Mouse (Mus musculus): ENCODE measurements at regions not wholly inside any gene's neighbourhood (a gene's known extent, or its start where the extent isn't known, plus 50 kb on each side); places are given as distances from the start of the nearest gene placed in this dataset.

GRCm38 (mm10) chr3:149355362-149355761 lies 365.0 kb upstream of the Adgrl2 start:
- DNase-seq, result no peak

DNA sequence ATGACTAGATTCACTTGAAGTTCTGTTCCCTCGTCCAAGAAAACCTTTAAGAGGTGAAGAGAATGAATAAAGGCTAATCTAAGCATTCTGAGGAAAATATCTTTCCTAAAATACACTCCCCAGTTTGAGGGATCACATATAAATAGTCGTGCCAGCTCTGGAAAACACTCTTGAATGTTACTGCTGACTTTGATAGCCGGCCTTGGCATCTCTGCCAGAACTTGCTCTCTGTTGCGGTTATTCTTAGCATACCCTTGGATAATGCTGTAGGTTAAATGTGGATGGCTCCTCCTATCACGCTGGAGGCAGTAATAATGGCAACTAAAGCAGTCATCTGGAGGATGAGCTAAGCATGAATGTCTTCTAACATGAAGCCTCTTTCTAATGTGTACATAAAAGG lies 363.6 kb upstream of the Adgrl2 start:
- no peak for DNase-seq

DNA sequence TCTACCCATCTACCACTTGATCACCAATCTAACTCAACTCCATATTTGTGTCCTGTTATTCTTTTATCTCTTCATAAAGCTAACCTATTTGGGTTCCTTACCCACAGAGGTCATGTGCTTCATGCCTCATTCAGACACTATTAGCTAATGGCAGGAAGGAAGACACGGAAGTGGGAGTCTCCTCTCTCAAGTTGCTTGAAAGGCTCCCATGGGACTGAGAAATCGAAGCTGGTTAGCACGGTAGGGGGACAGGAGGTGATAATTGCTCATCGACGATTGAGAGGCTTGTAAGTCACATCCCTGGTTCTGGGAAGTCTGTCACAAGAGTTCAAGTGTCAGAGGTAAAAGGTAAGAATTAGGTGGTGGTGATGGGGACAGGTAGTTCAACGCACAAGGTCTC lies 362.2 kb upstream of the Adgrl2 start:
- no peak for DNase-seq

- DNase-seq, result no peak
These were observed 359.4 kb upstream of the Adgrl2 start for GRCm38 (mm10) chr3:149349731-149350130.

DNA sequence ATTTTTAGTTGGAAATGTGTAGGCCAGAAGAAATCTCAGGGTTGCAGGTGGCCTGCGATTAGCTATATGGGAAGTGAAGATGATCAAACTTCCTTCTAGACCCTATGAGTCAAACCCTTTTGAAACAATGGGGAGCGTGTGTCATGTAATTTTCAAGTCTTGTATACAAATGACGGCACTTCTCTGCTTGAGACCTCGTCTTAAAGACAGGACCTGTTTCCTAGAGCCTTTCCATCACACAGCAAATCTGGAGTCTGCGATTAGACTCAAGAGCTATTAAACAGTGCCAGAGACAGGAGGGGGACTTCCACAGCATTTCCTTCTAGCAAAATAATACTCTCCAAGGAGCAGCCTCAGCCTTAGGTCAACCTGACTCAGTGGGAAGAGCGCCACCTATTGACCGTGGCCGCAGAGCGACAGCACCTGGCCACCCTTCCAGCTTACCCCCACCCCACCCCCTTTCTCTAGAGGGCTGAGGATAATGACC lies 358.9 kb upstream of the Adgrl2 start:
- peak; percentile 38 for DNase-seq

DNA sequence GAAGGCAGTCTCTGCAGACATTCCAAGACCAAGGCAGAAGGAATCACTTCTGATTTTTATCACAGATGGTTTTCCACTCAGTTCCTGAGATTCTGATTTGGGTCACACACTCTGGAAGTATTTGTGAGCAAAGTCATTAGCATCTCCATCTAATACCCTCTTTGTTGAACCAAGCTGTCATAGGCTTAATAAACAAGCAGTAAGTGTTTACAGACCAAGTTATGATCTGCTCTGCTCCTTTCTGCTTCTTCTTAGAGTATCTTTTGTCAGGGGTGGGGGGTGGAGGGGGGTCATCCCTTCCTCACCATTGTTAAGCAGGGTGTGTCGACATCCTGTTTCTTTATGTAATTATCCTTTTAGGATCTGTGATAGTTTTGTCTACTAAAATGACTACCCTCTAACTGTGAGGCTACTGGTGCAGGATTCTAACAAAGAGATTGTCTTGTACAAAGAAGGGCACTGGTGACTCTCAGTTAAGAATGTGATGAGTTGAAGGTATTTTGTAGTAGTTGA lies 358.2 kb upstream of the Adgrl2 start:
- no peak for DNase-seq

DNA sequence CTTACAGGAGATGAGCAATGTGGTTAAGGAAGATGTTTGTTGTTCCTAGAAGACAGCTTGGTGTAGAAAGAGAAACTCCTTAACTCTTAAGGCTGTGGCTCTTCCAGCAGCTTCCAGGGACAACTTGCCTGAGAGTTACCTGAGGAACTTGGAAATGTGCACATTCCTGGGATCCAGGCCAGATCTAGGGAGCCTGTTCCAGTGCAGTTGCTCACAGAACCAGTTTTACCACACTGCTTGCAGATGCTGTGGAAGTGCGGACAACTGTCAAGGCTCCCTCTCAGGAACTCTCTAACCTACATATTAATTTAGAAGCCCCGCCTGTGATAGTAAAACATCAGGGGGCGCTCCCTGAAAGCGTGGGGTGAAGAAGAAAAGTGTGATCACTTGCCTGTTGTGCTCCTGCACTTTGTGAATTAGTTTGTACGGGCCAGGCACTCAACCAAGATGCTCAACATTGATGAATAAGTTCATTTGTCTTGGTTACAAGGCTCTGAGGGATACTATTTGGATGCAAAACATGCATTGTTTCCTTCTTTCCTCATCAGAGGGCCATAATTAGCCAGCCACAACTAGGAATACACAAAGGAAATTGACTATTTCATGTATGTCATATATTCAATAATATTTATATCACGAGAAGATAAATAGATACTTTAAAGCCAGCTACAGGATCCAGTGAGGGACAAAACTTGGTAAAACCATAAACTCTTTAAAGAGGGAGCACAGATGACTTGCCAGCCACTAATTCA lies 357.1 kb upstream of the Adgrl2 start:
- no peak for DNase-seq

GRCm38 (mm10) chr3:149342511-149342910 lies 352.2 kb upstream of the Adgrl2 start:
- DNase-seq, result no peak

- no peak for DNase-seq
These were observed 349.0 kb upstream of the Adgrl2 start for GRCm38 (mm10) chr3:149339374-149339753.

GRCm38 (mm10) chr3:149338684-149339373 lies 348.5 kb upstream of the Adgrl2 start:
- DNase-seq, result no peak

DNA sequence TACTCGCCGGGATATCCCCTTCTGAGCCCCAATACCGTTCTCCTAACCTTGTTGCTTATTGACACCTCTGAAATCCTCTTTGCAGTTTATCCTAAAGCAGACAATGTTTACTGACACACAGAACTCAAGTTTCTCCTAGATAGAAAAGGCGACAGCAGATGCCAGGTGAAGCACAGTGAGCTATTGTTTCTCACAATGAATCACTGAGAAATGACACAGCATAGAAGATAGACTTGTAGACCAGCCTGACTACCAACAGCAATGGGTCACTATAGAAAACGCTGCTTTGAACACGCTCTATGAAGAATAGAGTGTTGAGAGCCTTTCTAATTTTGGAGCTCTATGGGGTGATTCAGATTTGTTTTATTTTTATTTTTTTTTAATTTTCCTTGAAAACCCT lies 344.9 kb upstream of the Adgrl2 start:
- no peak for DNase-seq

DNA sequence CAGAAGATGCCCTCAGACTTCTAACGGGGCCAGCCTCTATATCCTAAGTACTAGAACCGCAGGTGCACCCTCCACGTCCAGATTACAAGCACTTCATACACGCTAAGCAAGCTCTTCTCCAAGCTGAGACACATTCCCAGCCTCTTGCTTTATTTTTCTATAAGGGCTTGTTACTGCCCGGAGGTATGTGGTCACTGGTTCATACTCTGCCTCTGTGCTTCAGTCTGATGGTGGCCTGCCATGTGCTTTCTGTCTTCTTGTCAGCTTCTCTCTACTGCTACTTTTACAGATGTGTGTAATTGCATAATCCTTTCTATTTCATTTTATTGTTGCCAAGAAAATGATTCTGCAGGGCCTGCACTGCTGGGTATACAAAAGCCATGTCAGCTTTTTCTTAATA lies 343.3 kb upstream of the Adgrl2 start:
- DNase-seq, result no peak

GRCm38 (mm10) chr3:149333131-149333530 lies 342.8 kb upstream of the Adgrl2 start:
- DNase-seq, result no peak

DNA sequence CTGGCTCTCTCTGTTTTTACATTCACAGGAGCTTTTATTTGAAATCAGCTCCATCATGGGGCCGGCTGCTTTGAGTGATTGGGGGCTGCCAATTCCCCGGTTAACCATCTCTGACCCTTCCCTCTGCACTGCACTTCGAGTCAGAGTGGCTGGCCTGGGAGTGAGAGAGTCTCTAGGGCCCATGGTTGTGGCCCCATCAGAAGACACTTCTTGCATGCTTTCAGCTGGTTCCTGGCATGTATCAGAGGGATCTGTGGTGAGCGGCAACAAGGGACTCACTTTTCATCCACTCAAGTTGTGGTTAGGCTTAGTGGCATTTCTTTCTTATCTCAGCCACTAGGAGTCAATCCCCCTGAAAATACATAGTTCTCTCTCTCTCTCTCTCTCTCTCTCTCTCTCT lies 341.8 kb upstream of the Adgrl2 start:
- DNase-seq, result no peak

- no peak for DNase-seq
These were observed 341.1 kb upstream of the Adgrl2 start for GRCm38 (mm10) chr3:149331251-149331960.

- no peak for DNase-seq
These were observed 340.4 kb upstream of the Adgrl2 start for GRCm38 (mm10) chr3:149330716-149331115.

DNA sequence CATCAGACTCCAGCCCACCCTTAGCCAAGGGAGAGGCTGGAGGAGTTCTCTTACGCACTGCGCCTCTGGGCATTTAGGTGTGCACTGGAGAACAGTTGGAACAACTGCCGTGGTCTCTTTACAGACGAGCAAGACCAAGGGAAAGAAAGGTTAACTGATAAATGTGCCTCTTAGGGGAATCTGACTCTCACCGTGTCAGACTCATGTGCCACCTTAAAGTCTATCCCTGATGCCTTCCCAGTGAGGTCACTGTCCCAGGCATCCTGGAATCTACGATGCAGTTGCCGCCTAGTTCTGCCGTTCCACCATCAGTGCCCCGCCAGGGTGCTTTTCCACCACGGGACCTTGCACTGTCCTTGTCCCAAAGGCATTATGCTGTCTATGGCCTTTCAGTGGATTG lies 339.7 kb upstream of the Adgrl2 start:
- no peak for DNase-seq

- DNase-seq, result no peak
These were observed 339.3 kb upstream of the Adgrl2 start for GRCm38 (mm10) chr3:149329615-149330014.

GRCm38 (mm10) chr3:149326664-149327063 lies 336.3 kb upstream of the Adgrl2 start:
- DNase-seq, result no peak

DNA sequence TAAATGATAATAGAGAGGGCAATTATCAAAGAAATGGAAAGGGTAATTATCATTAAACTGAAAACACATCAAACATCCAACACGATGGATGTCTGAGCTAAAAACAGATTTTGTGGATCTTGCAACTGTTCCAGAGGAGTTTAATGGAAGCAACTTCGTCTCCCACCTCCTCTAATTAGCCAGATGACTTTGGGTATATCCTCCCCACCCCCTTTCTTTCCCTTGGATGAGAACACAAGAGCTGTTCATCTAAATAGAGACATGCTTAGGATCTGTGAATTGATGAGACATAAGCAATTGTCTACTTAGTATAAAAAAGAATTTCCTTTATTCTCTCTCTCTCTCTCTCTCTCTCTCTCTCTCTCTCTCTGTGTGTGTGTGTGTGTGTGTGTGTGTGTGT lies 333.7 kb upstream of the Adgrl2 start:
- DNase-seq, result no peak

DNA sequence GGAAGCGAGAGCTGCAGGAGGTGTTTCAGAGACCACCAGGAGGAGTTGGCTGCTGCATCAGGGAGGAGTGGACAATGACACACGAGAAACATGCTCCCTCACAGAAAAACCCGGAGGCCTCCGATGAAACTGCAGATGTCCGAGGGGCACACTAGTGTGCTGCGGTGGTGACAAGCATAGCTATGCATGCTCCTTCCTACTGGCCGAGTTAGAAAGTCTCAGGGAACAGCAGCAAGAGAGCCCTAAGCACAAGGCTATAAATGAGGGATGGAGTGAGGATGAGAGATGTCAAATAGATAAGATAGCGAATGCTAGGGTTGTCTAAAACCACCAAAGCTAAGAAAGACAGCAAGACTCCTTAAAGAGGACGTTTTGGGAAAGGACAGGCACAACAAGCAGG lies 328.4 kb upstream of the Adgrl2 start:
- DNase-seq, result no peak

GRCm38 (mm10) chr3:149314258-149314657 lies 323.9 kb upstream of the Adgrl2 start:
- no peak for DNase-seq

- no peak for DNase-seq
These were observed 322.9 kb upstream of the Adgrl2 start for GRCm38 (mm10) chr3:149313217-149313616.

- no peak for DNase-seq
These were observed 321.2 kb upstream of the Adgrl2 start for GRCm38 (mm10) chr3:149311576-149311975.

Data from right cerebral cortex, postnatal 4 days (tissue).